Mouse (Mus musculus) mammary gland, adult 2 months (tissue): ENCODE data around the gene Vmn1r36. TPM values are rescaled to one million over a fixed set of nuclear protein-coding genes. Genes with fewer than 3 reads are reported as not detected.

Experiments
- polyA plus RNA-seq: library from polyadenylated mRNA; depleted of rRNA; stranded (reverse); fragments of >200 nt; gene quantifications from 2 replicates; pipeline ENCODE4 v1.2.3, GENCODE M21; 2012; ENCODE audit warnings: low replicate concordance; rRNA removed

The Vmn1r36 gene
- polyA plus RNA-seq, result not detected in 2 replicates

GRCm38 (mm10) chr6:66719068-66719467 lies at the start of gene Vmn1r36:
Vmn1r36 (minus strand) TSS chr6:66719168.

GRCm38 (mm10) chr6:66729082-66729481 lies 10.1 kb upstream of the Vmn1r36 start, which contains the start of gene Vmn1r37:
Vmn1r37 (plus strand) TSS chr6:66729382.

GRCm38 (mm10) chr6:66685806-66686205 lies 33.2 kb downstream of the Vmn1r36 start, which contains the start of gene Vmn1r35:
Vmn1r35 (minus strand) TSS chr6:66685906.

Other genes with a start within 250 kb of the Vmn1r36 start
- 2.0 and 2.6 TPM in 2 replicates for gene Mad2l1, start 183.8 kb downstream of the Vmn1r36 start, polyA plus RNA-seq
- 0.11 and 0.12 TPM in 2 replicates for gene Vmn1r32, start 159.1 kb downstream of the Vmn1r36 start, polyA plus RNA-seq
- gene Vmn1r33, start 100.9 kb downstream of the Vmn1r36 start, polyA plus RNA-seq, result not detected in 2 replicates
- not detected in 2 replicates for gene Vmn1r34, start 75.3 kb downstream of the Vmn1r36 start, polyA plus RNA-seq
- gene Vmn1r35, start 33.3 kb downstream of the Vmn1r36 start, polyA plus RNA-seq, result 0.07 TPM in 1 of 2 replicates, not detected in the other
- not detected in 2 replicates for gene Vmn1r37, start 10.2 kb upstream of the Vmn1r36 start, polyA plus RNA-seq
- gene Vmn1r38, start 63.5 kb upstream of the Vmn1r36 start, polyA plus RNA-seq, result 0.04 and 0.27 TPM in 2 replicates
- not detected in 2 replicates for gene Vmn1r39, start 91.4 kb upstream of the Vmn1r36 start, polyA plus RNA-seq
- 27.2 and 43.1 TPM in 2 replicates for gene Gng12, start 177.2 kb upstream of the Vmn1r36 start, polyA plus RNA-seq